Mouse (Mus musculus): Measurements from ENCODE around the gene Odf2.
A peak's percentile ranks its signal among the peaks of the same experiment; 100 is the strongest.
"Not testable (repeated sequence)": the region's sequence is repeated elsewhere in the genome, so short reads cannot be mapped to it uniquely, and the experiment has no call there.

Odf2 gene

DNA sequence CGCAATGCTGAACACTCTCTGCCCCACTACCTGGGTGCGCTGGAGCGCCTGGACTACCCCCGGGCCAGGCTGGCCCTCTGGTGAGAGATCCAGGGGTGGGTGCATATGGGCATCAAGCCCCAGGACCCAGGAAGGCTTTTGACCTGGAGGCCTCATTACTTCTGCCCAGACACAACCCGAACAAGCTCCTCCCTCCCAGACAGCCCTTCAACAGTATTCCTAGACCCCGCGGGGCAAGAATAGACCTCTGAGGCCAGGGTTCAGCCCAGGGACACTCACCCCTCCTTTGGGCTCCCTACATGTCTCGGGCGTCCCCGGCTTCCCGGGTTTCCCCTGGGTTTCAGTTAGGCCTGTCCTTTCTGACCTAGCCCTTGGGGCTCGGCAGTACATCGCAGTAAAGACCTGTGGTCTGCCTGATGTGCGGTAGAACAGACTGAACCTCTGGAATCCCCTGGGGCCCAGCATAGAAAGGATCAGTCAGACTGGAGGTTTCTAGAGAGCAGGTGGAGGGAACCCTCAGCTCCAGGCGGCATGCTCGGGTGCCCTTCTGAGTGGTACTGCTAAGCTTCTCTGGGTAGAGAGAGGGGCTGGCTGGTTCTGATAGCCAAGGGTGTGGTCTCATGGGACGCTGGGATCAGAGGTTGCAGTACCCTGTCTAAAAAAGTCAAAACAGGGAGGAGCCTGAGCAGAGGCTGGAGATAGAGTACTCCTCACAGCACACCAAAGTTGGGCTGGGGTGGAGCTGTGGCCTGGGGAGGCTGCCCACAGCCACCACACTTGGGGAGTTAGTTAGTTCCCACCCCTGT is 19.2 kb upstream of the Odf2 start:
- no peak for DNase-seq

DNA sequence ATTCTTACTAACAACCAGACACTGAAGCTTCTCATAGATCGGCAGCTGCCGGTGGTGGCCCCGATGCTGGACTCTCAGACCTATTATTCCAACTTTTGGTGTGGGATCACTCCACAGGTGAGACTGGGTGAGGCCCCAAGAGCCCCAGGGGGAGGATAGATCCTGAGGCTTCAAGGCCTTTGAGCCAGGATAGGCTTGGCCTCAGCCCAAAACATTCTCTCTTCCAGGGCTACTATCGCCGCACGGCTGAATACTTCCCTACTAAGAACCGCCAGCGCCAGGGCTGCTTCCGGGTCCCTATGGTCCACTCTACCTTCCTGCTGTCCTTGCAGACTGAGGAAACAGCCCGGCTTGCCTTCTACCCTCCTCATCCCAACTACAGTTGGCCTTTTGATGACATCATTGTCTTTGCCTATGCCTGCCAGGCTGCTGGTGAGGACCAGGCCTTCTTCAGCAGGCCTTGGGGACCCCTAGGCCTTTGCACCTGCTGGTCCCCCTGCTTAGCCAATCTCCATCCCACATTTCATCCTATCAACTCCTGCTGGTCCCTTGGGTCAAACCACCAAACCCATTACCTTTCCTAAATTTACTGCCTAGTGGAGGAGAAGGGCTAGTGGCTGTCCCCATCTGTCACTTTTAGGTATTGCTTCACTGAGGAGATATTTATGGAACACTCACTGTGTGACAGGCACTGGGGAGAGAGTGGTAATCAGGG is 16.3 kb upstream of the Odf2 start:
- peak; percentile 72 for DNase-seq

DNA sequence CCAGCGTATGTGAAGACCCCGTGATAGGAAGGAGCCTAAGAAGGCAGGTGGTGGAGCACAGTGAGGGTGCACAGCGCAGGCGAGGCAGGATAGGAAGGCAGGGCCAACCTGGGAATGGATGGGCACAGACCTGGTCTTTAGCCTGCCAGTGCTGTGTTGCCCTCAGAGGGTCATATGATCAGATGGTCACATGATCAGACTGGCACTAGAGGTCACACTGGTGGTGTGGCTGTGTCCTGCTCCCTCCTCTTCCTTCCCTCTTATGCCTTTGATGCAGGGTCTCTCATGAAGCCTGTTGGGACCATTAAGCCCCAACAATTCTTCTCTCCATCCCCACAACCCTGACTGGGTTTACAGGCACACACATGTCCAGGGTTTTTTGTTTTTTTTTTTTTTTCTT is 15.2 kb upstream of the Odf2 start:
- no peak for DNase-seq

DNA sequence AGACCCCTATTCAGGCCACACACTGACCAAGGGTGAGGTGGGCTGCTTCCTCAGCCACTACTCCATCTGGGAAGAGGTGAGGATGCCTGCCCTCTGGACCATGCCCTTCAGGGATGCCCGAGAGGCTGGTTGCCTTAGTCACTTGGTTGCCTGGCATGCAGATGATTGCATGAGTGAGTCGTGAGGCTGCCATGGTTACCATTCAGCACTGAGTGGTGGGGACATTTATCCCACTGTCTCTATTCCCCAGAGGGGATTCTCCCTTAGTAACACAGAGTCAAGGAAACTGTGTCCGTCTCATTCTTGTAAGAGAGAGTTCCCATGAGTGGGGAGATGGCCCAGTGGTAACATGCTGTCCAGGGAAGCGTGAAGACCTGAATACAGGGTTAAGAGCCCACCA is 11.0 kb upstream of the Odf2 start:
- no peak for DNase-seq

DNA sequence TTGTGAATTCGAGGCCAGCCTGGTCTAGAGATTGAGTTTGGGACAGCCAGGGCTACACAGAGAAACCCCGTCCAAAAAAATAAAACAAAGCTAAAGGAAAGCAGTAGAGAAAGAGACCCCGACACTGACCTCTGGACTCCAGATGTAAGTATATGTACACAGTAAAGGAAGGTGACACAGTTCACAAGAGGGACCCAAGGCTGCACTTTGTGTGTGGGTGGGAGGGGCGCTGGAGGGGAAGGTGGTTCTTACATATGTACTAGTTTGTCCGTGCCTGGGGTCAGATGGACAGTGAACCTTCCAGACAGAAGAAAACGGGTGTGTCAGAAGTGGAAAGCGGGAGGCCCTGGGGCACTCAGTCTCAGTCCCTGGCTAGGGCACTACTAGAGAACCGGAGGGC is 9.8 kb upstream of the Odf2 start:
- DNase-seq = no peak

DNA sequence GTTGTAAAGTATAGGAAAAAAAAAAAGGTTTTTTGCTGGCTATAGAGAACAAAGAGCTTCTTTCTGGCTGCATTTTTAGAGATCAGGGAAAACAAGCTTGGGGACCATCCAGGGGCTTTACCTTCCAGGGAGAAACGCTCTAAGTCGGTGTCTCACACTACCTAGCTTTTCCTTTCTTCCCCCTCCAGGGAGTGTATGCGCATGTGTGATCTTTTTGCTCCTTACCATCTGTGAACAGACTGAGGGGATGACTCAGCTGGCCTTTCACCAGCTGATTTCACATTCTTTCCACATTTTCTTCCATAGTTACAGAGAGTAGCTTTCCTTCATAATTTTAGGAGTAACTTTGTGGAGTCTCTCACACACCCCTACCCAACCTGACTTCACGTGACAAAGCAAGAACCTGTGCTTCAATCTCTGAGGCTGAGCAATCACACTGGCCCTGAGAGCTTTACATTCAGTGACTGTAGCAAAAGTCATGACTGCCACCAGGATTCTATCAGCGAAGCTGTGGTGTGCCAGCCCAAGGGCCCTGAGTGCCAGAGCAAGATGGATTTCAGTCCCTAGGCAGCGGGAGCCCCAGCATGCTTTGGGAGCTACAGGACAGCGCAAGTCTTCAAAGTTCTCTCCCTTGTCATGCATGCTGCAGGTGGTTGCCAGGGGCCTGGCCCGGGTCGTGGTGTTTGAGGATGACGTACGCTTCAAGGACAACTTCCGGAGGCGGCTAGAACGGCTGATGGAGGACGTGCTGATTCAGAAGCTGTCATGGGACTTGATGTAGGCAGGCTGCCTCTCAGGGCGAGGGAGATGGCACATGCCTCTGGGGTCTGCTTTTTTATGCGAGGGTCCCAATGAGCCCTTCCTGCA is 8.8 kb upstream of the Odf2 start:
- no peak for DNase-seq

DNA sequence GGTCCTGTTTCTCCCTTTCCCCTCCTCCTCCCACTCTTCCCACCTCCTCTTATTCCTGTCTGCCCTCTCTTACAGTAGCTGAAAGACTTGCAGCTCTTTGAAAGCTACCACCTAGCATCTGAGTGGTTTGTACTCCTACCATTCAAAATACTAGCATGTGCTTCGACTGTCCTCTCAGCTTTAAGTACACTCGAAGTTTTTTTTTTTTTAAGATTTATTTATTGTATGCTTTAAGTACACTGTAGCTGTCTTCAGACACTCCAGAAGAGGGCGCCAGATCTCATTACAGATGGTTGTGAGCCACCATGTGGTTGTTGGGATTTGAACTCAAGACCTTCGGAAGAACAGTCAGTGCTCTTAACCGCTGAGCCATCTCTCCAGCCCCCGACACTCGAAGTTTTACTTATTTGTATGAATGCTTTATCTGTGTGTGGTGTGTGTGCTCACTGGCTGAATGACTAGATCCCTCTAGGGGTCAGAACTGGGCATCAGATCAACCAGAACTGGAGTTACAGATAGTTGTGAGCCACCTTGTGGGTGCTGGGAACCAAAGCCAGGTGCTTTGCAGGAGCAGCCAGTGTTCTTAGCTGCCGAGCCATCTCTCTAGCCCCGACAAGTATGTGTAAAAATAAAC is 2.2 kb upstream of the Odf2 start:
- not testable (repeated sequence) for DNase-seq

DNA sequence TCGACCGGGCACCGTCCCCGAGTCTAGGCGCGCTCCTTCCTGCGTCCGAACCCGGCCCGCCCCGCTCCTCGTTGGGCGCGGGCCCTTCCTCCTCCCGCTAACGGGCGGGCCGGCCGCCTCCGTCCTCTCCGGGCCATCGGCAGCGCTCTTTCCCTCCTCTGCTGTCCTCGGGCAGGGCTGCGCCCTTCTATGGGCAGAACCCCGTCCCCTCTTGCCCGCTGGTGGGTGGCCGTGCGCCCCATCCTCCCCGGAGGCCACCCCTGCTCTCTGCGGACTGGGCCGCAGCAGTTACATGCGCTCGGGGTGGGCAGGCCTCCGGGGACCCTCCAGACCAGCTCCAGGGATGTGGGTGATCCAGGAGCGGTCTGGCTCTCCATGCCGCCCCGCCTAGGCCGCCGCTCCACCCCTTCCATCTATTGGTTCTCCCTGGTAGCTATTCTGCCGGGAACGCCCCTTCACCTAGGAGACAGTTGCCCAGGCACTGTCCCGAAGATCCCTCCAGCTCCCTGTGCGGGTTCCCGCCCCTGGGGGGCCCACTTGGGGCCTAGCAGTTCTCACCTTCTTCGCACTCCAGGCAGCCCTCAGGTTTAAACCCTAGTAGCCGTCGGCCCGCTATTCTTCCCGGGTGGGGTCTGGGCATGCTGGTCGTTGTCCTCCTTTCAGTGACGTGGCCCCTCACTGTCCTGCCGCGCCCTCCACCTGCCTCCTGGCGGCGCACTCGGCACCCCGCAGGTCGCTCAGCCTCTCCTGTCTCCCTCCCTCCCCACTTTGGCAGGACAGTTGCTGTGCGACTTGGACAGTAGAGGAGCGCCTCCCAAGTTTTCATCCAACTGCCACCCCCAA is 1.2 kb downstream of the Odf2 start:
- DNase-seq = peak; percentile 92

DNA sequence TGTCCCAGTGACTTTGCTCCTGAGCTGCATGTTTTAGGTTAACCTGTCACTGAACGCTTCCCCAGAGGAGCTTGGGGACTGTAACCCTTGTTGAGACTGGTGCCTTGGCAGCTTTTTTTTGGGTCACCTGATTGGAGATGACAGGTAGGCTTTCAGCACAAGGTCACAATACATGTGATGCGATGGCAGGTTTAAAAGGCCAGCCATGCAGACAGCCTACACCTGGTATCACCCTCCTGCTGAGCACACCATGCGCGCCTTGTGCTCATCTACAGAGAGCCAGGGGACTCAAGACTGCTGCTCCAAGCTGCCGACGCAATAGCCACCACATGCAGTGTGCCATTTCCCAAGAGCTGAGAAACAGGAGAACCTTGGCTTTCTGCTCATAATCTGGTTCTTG is 2.8 kb downstream of the Odf2 start:
- DNase-seq = peak; percentile 83

DNA sequence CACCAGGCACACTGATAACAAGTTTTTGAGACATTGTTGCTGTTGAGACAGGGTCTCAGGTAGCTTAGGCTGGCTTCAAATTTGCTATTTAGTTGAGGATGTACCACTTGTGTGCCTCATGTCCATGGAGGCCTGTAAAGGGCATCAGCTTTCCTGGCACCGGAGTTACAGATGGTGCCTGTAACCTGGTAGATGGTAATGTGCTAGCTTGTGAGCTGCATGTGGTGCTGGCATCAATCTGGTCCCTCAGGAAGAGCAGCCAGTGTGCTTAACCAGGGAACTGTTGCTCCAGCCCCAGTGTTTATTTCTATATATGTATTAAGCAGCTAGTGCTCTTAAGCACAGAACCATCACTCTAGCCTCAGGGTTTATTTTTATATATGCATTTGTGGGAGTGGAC is 7.0 kb downstream of the Odf2 start:
- DNase-seq = peak; percentile 70

DNA sequence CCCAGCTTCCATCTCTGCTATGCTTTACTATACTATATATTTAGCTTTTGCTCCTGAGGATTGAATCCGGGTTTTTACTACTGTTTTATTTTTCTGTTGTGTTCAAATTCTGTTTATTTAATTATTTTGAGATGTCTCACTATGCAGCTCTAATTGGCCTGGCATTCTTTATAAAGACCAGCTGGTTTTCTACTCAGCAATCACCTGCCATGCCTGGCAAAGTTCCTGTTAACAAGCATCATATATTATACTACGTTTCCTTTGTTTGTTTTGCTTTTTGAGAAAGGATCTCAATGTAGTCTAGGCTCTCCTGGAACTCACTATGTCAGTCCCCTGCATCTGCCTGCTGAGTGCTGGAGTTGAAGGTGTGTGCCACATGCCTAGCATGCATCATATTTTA is 8.3 kb downstream of the Odf2 start:
- no peak for DNase-seq

DNA sequence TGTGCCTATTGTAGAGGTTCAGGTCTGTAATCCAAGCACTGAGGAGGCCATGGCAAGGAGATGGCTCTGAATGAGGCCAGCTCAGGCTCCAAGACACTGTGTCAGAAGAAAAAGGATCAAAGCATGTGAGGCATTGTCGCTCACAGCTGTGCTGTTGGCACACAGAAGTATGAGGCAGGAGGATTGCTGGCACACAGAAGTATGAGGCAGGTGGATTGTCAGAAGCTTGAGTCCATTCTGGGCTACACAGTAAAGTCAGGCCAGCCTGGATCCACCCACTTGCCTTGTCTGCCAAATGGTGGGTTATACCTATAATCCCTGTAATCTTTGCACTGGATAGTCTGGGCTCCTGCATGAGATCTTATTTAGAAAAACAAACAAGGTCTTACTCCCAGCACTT is 9.1 kb downstream of the Odf2 start:
- no peak for DNase-seq

DNA sequence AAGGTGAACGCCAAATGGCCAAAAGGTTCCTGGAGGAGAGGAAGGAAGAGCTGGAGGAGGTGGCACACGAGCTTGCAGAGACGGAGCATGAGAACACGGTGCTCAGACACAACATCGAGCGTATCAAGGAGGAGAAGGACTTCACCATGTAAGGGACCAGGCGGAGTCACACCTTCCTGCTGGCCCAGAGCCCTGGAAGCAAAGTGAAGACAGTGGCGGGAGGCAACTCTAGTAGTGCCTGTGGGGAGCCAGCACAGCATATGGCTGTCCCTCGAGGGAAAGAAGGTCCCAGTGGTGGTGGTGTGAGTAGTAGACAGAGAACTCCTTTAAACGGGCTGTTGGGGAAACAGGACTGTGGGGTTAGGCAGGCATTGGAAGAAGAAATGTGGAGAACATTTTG is 13.2 kb downstream of the Odf2 start:
- peak; percentile 45 for DNase-seq

DNA sequence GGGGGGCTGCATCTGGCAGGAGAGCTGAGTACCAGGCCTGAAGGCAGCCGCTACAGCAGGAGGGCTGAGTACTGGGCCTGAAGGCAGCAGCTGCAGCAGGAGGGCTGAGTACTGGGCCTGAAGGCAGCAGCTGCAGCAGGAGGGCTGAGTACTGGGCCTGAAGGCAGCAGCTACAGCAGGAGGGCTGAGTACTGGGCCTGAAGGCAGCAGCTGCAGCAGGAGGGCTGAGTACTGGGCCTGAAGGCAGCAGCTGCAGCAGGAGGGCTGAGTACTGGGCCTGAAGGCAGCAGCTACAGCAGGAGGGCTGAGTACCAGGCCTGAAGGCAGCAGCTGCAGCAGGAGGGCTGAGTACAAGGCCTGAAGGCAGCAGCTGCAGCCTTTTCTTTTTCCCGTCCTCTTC is 19.1 kb downstream of the Odf2 start:
- DNase-seq = not testable (repeated sequence)

DNA sequence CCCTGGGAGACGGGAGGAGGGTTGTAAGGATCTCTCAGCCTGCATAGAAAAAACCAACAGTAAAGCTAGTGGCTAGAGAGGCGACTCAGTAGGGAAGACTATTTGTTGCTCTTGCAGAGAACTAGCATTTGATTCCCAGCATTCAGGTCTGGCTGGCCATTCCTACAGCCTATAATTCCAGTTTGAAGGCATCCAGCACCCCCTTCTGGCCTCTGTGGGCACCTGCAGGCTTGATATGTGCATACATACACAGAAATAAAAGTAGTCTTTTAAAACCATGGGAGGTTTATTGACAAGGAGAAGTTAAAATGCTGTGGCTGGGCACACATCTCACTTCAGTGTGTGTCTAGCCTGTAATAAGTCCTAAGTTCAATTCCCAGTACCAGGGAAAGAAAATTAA is 21.0 kb downstream of the Odf2 start:
- DNase-seq = no peak

DNA sequence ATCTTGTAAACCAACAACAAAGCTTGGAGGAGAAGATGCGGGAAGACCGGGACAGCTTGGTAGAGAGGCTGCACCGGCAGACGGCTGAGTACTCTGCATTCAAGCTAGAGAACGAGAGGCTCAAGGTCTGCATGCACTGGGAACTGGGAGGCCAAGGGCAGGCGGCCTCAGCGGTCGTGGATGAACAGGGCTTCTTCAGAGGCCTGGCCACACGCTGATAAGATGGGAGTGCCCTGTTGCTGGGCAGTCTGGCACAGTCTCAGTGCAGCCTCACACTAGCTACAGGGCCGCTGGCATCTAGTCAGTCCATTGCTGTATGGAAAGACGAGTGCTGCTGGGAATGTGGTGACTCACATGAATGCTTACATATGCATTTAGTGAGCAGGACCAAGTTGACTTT is 28.6 kb downstream of the Odf2 start:
- no peak for DNase-seq

DNA sequence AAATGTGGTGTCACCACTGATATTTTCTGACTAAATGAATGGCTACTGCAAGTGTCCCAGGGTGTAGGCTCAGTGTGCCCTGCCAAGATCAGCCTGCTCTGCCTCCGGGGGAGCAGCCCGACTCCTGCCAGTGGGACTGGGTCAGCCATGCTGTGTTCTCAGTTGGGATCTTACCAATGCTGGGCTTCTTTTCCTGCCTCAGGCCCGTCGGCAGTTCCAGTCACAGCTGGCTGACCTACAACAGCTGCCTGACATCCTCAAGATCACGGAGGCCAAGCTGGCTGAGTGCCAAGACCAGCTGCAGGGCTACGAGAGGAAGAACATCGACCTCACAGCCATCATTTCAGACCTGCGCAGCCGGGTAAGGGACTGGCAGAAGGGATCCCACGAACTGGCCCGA is 33.0 kb downstream of the Odf2 start:
- DNase-seq = peak; percentile 58

DNA sequence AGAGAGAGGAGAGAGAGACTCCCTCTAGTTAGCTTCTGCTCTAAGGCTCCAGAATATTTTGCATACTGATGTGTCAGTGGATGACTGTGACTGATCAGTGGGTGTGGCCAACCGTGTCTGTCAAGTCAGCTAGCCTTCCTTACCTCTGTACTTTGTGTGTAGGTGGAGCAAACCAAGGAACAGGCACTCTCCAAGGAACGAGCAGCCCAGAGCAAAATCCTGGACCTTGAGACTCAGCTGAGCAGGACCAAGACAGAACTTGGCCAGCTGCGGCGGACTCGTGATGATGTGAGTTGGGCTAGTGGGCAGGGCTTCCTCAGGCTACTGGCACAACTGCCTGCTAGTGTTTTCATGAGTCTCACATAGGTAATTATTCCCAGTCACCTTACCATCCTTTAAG is 37.5 kb downstream of the Odf2 start:
- DNase-seq = no peak

DNA sequence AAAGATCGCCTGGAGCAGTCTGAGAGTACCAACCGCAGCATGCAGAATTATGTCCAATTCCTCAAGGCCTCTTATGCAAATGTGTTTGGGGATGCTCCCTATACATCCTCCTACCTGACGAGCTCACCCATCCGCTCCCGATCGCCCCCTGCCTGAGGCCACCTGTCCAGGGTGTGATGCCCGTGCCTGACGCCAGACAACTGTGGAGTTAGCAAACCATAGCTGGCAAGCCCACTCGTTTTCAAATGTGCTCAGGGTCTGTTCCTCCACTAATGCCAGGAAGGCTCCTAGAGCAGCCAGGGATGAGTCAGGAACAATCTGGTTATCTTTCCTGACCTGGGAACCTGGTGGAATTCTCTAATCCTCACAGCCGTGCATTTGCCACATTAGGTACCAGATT is 41.5 kb downstream of the Odf2 start:
- peak; percentile 99 for DNase-seq

DNA sequence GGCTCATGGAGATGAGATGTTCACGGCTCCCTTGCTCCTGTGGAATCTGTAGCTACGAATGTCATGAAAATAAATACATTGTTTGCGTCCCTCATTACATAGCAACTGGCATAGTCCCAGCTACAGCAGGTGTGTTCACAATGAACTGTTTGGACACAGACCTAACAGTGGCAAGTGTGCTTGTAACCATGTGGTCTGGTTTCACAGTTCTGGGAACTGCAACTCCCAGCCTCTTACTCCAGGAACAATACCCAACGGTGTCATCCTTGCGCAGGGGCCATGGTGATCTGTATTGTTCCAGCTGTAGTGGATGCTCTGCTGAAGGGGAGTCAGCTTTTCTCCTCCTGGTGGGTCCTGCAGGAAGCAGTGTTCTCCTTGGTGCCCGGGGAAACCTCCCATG is 42.2 kb downstream of the Odf2 start:
- no peak for DNase-seq

DNA sequence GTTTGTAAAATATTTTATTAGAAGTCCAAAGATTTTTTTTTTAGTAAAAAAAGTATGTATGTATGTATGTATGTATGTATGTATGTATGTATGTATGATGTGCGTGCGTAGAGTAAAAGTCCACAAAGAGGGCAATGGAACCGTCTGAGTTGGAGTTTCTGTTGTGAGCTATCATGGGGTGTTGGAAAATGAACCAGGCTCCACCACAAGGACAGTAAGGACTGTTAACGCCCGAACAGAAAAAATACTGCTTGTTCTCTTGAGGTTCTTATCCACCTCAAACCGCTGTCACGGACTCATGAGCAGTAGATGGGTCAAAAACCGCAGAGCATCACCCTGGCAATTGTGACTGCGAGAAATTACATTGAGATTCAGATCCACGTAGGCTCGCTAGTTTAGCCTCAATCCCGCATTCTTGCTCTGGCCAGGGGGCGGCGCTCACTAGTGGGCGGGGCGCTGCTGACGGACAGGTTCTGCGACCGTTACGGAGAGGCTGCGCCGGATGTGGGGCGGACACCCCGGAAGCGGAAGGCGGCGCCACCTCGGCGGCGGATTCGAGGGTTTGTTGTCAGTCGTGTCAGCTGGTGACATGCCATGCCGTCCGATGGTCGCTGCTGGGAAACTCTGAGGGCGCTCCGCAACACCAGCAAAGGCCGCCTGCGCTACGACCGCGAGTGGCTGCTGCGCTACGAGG is 46.0 kb downstream of the Odf2 start, which contains the start of gene Gle1:
Gene Gle1 (plus strand): TSS at position 521 of the 694 bp plus-strand sequence.
- DNase-seq = peak; percentile 94

Data from cerebellum, adult 11-12 months (tissue).